Mouse (Mus musculus): ENCODE data around the gene Nfia.

Nfia gene

DNA sequence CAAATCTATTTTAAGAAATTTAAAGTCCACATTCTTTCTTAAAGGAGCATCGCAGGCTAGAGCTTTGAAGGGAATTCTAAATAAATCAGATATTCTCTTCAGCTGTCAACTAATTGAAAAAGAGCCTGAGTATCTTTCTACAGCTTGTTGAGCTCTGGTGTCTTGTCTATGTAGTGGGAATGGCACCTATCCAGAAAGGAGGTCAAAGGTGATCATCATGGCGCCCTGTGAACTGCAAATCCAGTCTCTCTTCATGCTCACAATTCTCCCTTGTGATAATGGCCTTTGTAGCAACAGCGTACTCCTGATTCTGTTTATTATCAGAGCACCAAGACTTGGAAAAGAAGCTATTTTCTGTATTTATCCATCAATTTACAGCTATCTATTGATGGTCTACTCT is 6.4 kb upstream of the Nfia start:
- DNase-seq (ENCODE audit: low spot score in 2 of 2), result no peak

DNA sequence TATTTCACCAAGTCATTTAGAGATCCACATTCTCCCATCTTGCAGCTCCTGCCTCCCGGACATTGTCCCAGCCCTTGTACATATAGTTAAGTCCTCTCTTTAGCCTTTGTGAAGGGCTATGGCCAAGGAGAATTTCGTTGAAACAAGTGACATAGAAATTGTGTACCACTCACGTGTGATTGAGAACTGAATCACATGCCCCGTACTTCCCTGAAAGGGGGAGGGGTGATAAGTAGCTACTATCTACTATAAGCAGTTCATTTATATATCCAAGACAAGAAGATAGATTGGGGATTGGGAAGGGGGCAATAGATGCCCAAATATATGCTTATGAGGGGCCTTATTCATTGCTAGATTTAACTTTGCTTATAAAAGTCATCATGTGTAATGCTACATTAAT is 5.5 kb upstream of the Nfia start:
- DNase-seq (ENCODE audit: low spot score in 2 of 2), result no peak

DNA sequence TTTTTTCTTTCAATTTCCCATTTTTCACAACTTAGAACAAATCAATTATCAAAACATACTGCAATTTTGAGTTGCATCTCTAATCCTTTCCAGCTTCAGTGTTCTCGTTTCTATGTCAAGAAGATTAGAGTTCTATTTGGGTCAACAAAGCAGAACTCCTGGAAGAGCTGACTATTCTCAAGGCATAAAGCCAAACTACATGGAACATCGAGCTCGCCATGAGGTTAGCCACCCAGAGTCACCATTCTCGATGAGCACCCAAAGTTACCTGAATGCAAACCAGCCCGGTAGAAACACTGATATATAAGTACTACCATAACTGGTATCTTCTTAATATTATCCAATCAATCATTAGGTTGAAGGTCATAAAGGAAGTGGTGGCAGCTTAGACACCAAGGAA is 5.0 kb upstream of the Nfia start:
- DNase-seq (ENCODE audit: low spot score in 2 of 2), result no peak

DNA sequence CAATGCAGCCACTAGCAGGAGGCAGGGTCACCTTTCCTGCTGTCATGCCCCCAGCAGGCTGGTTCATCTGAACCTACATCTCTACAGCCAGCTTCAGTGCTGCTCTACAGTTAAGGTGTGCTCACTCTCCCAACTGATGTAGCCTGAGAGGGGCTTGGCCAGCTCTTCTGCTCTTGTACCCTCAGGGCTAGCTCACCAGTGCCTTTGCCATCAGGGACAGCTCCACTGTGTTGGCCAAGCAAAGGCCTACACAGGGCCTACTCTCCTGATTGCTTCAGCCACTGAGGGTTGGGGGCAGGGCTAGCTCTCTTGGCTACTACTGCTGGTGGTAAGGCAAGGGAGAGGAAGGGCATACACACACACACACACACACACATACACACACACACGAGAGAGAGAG is 2.7 kb upstream of the Nfia start:
- DNase-seq (ENCODE audit: low spot score in 2 of 2), result no peak

DNA sequence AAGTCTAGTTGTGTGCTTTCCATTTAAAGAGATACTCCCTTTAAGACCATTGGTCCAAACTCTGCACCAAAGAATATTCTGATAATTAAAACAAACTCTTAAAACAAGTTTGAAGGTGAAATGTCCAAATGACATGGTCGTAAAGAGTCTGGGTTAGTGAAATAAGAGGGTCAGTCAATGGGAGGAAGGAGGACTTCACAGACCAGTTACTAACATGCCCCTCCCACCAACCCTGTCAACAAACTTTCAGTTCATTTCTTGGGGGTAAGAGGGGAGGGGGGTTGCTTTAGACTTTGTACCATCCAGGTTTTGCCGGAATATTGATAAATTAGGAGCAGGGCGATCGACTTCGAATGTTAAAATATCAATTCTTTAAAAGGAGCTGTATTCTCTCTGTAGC is 1.1 kb upstream of the Nfia start:
- DNase-seq (ENCODE audit: low spot score in 2 of 2), result no peak

DNA sequence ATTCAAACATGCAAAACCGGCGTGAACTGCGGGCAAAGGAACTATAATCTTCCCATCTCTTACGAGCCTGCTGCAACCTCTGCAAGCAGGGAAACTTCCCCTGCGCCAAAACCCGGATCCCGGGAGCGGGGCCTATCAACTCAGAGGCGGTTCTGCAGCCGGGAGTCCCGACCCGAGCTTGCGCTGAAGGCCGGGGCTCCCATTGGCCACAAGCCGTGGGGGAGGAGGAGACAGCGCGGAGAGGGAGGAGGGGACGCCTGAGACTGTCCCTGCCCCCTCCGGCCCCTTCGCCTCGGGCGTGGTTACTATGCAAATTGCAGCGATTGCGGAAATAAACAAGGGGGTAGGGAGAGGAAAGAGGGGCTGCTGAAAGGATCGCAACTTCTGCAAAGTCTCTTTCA is 450 bp upstream of the Nfia start:
- peak; percentile 93 to 95 for DNase-seq (ENCODE audit: low spot score in 2 of 2)

DNA sequence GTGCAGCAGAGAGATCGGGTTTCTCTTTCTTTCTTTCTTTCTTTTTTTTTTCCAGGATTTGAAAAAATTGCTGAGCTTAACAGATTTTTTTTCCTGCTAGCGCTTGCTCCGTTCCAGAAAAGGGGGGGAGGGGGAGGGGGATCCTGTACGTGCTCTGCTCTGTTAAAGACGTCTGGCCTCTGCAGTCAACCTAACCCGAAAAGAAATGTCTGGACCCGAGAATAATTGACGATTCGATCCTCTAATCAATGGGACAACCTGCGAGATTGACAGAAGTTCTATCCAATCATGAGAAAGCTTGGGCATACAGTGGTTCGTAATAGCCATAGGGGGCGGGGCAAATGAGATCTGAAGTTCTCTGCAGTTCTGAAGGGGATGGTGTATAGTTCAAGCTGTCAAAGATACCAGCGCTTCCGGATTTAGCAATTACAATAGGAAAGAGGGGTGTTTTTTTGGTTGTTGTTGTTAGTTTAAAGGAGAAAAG is 618 bp downstream of the Nfia start:
- peak; percentile 82 to 91 for DNase-seq (ENCODE audit: low spot score in 2 of 2)

DNA sequence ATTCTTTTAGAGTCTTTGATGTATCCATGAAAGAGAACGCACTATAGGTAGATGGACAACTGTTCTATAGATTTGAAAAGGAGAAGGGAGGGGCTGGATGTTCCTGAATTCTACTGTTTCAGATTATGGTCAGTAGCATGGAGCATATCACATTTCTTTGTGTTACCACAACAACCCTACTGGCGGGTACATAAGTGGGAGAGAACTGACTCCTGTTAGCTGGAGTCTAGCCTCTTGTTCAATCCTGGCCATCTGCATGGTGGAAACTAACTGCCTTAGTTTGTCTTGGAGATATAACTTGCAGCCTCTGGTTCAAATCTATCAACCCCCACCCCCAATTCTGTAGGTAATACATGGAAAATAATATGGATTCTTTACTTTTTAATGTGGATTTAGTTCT is 1.3 kb downstream of the Nfia start:
- no peak for DNase-seq (ENCODE audit: low spot score in 2 of 2)

DNA sequence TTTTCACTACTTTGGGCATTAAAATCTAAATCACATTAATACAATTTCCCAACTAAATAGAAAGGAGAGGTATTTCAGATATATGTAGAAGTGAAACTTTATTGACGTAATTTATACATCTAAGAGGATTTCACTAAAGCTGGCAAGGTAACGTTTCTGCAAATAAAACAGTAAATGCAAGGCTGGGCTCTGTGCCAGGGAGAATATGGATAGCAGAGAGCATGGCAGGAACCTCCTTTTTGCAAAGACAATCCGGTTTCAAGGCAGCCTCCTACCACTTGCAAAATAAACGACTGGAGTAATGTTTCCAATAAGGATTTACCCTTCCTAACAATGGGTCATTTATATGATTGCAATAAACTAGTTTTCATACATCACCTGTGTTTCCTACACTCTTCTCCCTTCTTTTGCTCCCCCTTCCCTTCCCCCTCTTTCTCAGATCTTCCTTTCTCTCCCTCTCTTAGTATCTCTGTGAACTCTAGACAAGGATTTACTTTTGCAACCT is 2.0 kb downstream of the Nfia start:
- no peak for DNase-seq (ENCODE audit: low spot score in 2 of 2)

DNA sequence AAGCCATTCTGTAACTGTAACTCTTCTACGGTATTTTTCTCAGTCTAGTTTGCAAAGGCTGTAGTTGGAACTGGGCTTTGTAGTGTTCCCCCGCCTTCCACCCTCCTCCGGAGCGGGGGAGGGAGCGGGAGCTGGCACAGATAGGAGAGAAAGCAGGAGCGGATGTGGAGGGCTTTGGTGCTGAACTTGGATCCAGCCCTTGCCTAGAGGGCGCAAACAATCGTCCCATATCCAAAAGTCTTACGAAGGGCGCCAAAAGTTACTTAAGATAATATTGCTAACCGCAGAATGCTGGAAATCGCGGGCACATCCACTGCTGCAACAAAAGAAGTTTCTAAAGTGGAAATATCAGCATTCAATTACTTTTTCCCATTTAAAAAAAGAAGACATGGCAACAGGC is 2.5 kb downstream of the Nfia start:
- peak in 1 of 2 experiments; percentile 66 for DNase-seq (ENCODE audit: low spot score in 2 of 2)

DNA sequence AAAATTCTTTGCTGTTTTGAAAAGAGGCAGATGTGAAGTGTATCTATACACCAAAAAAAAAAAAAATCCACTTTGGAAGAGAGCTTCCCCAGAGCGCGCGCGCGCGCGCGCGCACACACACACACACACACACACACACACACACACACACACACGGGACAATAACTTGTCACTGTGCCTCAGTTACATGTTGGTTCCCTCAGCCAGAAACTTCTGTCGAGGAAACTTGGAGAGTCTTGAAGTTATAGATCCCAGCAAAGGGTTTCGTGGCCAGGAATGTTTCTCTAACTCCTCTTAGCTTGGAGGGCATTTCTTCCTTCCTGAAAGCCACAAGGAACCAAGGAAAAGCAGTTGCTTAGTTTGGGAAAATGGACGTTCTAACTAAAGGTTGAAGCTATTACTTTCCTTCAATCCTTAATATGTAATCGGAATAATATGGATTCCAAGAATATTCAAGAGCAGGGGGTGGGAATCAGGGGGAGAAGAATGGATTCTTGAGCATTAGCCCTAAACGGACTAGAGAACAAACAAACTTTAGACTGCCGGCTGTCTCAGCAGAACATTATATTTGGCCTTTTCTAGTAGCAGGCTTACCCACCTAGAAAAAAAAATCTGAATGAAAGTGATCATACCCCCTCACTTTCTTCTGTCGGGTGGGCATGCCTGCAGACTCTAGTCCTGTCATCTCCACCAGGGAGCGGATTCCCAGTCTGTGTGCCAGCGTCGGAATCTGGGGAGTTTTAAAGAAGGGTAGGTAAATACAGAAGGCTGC is 3.1 kb downstream of the Nfia start:
- no peak for DNase-seq (ENCODE audit: low spot score in 2 of 2)

DNA sequence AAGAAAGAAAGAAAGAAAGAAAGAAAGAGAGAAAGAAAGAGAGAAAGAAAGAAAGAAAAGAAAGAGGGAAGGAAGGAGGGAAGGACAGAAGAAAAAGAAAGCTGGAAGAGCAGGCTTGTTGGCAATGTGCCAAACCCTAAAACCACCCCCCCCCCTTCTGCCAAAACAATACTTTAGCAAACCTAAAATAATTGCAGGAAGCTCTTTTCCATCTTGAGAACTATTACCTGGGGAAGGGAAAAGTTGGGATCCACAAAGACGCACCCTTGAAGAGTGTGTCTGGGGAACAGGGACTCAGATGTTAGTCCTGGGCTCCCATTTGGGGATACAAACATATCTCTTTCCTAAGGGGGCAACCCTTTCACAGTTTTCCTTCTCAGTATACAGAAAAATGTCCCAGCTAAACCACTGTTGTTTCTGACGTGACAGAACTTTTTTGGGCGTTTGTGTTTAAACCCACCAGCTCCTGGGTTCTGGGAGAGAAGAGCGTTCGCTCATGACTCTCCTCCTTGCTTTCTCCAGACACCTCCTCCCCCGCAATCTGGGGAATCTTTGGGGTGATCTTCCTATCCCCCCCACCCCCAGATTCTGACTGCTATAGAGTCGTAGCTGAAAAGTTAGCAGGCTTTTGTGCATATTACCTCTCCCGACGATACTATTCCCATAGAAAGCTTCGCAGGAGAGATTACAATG is 4.0 kb downstream of the Nfia start:
- no peak for DNase-seq (ENCODE audit: low spot score in 2 of 2)

DNA sequence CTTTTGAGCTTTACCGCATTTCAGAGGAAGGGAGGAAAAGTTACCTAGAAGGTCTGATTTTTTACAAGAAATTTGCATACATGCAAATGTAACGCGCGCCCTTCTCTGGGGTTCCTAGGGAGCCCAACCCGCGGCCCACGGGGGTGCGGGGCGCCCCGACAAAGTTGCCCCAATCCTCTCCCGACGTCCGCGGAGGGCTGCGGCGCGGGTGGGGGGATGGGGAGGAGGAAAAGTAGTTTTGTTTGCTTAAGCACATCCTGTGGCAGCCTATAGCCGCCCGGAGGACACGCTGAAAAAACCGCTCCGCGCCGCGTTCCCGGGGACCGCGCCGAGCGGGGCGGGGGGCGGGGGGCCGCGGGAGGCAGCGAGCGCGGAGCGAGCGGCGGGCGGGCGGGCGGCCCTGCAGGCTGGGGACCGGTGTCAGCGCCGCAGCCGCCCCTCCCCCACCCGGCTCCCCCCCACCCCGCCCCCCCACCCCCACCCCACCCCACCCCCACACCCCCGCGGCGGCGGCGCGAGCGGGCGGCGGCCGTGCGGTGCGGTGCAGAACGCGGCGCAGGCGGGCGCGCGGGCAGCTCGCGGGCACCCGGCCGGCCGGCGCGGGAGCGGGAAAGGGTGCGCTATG is 4.7 kb downstream of the Nfia start:
- DNase-seq (ENCODE audit: low spot score in 2 of 2), result no peak

DNA sequence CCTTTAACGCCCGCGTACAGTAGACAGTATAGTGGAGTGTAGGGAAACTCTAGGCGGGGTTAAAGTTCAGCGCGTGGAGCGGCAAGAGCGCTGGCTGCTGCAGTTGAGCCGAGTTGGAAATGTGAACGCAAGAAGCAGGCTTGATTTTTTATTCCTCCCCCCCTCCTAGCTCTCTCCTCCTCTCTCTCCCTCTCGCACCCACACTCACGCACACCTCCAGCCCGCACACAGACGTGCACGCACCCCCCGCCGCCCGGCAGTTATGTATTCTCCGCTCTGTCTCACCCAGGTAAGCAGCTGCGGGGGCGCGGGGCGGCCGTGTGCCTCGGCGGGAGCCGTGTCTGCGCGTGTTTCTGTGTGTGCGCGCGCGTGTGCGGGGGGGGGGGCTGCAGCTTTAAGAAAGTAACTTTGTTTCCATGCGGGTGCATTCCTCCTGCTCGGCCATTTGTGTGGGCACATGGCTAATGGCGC is 5.2 kb downstream of the Nfia start, which contains the start of gene E130114P18Rik:
Gene E130114P18Rik, minus strand, starts transcription at position 373 of the 471 bp plus-strand sequence.
- DNase-seq (ENCODE audit: low spot score in 2 of 2), result peak in 1 of 2 experiments; percentile 39

DNA sequence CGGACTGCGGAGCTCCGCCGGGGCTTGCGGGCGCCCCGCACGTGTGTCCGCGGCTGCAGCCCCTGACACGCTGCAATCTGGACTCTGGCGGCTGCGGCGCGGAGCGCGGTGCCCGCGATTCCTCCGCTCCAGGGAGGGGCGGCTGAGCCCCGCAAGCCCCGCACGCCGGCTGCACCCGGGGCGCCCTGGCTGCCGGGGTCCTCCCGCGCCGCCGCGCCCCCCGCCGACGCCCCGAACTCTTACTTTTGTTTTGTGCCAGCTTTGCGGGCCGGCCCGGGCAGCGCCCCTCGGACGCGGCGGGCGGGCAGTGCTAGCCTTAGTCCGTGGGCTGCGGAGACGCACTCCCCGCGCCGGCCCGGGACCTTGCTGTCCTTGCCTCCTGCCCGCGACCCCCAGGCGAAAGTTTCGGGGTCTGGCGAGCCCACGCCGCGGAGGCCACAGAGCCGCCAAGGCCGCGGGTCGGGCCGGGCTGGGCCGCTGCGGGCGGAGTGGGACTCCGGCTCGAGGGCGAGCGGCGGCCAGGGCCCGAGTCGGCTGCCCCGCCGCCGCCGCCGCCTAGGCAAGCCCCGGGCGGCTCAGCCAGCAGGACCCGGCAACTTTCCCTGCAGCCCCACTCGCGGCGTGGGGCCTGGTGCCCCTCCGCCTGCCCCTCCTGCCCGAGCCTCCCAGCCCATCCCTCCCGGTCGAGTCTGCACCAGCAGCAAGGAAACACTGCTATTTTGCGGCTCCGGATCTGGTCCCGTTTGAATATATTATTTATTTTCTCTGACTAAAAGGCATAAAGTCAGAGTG is 5.9 kb downstream of the Nfia start:
- no peak for DNase-seq (ENCODE audit: low spot score in 2 of 2)

DNA sequence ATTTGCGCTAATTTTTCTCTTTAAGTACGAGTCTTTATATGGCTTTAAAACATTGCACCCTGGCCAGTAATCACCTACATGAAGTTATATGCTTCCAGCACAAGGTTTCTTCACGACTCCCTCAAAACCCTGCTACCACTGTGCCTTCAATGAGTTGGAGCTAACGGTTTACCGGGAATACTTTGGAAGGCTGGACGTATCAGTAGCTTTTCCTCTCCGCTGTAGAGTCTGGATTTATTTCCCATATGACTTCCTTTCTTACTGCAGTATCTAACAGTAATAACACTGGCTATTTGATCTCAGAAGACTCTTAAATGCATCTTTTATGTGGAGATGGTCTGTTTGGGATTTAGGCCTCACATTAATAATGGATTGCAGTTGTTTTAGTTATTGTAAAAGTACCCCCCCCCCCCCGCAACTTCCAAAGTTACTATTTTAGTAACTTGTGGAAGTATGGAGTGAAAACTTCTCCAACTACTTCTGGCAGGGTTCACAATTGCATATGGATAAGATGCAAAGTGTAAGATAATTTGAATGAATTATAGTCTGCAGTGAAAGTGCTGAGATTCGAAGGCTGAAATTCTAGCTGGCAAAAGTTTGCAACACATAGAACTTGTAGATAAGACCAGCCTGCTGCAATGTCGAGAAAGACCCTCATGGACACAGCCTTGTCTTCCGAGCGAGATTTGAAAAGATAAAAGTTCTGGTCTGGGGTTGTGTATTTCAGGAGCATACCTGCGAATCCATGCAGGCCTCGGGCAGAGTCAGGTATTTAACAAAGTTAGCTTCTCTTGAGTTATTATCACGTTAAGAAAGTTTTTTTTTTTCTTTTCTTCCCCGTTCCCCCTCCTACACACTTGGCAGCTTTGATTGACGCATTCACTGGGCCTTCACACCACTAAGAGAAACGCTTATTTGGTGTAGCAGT is 6.7 kb downstream of the Nfia start:
- no peak for DNase-seq (ENCODE audit: low spot score in 2 of 2)

DNA sequence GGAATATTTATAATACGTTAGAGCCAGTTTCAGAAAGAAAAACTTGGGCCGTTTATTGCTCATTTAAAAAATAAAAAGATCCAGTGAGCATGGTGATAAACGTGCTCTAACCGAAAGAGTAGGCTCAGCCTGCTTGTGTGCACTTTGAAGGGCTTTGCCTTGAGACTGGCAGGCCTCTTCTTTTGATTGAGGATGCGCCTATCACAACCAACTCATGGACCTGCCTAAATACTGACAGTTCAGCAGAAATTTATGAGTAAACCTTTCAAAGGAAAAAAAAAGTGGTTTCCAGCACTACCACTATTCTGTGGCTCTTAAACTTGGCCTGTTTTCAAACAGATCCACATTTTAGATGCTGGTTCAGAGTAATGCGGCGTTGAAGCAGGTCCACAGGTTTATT is 7.5 kb downstream of the Nfia start:
- no peak for DNase-seq (ENCODE audit: low spot score in 2 of 2)

DNA sequence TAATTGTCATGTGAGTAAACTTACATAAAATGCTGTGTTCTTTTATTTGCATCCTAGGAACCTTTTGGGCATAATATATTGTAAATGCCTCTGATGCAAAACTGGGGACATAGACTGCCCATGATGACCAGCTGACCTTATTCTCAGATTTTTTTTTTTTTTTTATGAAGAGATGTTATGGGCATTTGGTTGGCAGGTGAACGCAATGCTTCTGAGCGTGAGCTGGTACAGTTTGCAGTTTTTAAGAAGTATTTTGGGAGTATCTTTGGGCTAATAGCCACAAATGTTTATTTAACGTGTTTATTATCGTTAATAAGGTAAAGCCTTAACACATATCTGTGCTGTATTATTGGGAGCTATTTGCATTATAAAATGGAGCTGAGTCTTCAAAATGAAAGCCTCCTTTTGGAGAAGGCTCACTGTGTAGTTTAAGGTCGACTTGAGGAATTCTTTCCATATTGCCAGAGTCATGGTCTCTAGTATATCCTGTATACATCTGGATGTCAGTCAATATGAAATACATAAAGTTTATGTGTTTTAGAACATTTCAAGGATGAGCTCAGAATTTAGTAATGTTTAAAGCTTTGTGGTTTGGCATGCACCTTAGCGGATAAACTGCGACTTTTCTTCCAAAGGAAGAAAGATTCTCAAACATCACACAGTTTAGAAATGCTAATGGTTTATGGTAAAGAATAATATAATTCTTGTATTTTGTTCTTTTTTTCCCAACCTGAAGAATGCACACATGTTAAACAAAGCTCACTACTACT is 8.3 kb downstream of the Nfia start:
- DNase-seq (ENCODE audit: low spot score in 2 of 2), result no peak

DNA sequence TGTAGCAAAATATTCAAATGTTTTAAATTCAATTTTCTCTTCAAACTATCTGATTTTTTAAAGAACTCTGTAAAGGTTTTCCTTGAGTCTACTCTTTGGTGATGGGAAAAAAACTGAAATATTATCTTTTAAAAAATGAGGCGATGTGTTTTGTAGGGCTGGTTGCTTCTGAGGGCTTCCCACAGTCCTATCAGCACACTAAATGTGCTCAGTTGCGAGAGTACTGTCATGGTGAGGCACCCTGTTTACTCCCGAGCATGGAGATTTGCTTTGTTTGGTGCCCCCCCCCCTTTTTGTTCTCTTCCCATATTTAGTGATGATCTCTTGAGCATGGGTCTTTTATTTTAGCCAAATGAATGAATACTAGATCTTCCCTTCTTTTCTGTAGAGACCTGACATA is 9.5 kb downstream of the Nfia start:
- DNase-seq (ENCODE audit: low spot score in 2 of 2), result no peak

DNA sequence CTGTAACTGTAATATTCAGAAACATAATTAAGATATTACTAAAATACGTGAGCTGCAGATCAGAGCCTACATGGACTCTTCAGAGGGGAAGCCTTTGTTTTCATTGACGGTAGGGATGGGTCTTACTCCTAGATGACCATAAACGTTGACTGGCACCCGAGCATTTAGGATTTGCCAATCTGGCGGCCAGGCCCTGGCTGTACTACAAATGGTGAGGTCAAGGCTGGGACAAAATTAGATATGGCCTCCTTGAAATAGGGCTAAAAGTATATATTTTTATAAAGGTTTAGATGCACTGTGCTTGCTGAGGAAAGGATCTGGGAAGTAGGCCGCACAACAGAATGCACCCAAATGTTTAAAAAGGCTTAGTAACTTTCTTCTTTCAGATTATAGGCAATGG is 10.0 kb downstream of the Nfia start:
- DNase-seq (ENCODE audit: low spot score in 2 of 2), result no peak

Measured in right cerebral cortex, postnatal 36 days (tissue).